Mouse (Mus musculus): ENCODE data around the gene Commd1. TPM values are rescaled to one million over a fixed set of nuclear protein-coding genes. Genes with fewer than 3 reads are reported as not detected.

Commd1 gene
- polyA plus RNA-seq, 1 experiment from 2014 or later: 127 TPM

DNA sequence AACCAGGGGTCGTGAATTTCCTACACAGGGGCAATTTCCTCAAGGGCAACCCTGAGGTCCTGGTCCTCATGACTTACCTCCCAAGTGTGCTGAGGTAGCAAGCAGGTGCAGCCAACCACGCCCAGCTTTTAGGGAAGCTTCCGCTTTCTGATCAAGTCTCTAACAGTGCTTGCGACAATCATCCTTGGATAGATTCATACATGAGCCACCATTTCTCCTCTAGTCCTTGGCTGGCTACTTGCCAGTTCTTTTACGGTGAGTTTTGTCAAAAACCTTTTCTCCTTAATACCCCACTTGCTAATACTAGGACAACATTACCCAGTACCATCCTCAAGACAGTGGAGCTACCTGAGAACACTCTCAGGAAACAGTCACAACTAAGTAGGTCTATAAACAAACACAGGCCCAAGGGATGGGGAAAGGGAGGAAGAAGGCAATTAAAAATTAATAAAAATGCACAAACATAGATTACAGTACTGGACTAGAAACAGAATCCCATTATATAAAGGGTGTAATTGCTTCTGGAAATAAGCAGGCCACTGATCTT lies 133.5 kb downstream of the Commd1 start:
- ChIA-PET CTCF (interaction anchor here (1.1 kb wide), 1 partner anchor 12 kb away, joined by 3 read pairs; the partner anchor contains the start of gene B3gnt2), POLR2A (interaction anchor here (1.3 to 1.7 kb wide), 2 partner anchors 10 to 17 kb away, joined by 4 to 5 read pairs; no protein-coding TSS in a partner anchor)
- in situ Hi-C loops (cut with MboI; ENCODE audit: low pct_unique_long_range_greater_than_20kb): no loop called here
- no peaks in the 10 kb centered on the region for H3K27me3 ChIP-seq
- TF ChIP-seq CTCF (IDR thresholded peaks at IDR 0.05): no peak
- DNase-seq (ENCODE audit: low read depth, low spot score) (no peak), ATAC-seq (no peak)

DNA sequence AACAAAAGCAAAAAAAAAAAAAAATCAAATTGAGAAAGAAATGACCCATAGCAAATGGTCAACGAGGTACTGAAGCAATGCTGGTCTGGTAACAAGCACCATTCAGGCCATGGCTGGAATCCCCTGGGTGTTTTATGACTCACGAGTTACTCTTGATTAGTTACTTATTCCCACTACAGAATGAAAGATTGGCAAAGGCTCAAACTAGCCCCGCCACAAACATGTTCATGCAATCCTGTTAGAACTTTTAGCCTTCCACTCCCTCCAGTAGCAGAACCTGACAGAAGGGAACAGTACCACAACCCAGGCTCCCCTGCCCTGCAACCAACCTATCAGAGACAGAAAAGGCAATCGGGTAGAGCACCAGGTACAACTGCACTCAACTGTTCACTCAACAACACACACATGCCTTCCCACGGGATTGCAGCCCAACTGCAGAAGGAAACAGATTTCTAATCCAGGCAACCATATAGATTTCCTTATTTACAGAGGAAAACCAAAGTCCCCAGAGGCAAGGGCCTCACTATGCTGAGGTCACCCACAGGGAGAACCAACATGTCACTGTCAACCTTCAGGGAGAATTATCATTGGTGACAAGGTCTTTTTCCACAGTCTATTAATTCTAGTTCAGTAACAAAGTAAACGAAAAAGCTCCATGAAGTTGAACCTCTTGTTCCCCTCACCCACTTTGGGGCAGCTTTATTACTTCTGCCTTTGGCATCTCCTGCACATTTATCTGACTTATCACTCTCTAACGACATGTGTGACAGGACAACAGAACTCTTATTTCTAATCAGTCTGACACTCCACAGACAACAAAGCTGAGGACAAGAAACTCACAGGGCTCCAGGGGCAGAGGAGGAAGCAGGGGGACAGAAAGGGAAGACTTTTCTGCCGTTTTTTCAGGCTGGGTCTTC lies 134.2 kb downstream of the Commd1 start:
- ATAC-seq (peak; percentile 81), DNase-seq (ENCODE audit: low read depth, low spot score) (peak; percentile 85)
- no peaks in the 10 kb centered on the region for H3K27me3 ChIP-seq
- in situ Hi-C loops (cut with MboI; ENCODE audit: low pct_unique_long_range_greater_than_20kb): no loop called here
- TF ChIP-seq CTCF (IDR thresholded peaks at IDR 0.05): no peak
- POLR2A ChIA-PET: interaction anchor here (1.3 to 1.7 kb wide), 2 partner anchors 10 to 17 kb away, joined by 4 to 5 read pairs; no protein-coding TSS in a partner anchor
- CTCF ChIA-PET: interaction anchor here (1.1 to 1.4 kb wide), 2 partner anchors 12 to 110 kb away, joined by 3 read pairs; partner anchors contain the start of gene B3gnt2

DNA sequence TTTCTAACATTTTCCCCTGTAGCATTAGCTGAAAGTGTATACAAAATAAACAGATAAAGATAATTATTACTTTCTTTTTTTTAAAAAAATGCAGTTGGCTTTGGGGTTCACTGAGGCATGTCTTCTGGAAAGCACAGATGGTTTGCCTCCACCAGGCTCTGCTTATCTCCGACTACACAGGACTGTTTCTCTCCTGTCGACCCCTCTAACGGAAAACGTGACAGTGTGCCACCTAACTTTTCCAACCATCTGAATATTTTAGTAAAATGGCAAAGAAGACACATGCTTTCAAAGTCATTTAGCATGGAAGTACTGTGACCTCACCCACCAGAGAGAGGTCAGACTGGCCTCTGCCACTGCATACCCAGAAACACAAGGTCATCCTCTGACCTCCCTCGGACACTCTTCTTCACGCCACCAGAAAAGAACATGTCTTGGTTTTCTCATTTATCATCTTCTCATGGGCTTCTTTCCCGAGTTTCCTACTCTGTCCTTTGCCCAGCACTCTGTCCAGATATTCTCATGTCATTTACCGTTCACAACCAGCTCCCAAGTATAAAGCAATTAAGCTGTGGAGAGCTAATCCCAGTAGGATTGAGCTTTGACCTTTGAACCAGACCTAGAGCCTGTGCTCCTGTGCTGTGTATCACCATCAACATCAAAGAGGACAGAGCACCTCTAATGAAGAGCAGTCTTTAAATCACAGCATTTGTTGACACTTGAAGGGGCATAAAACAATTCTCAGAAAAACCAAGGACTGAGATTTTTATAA lies 135.0 kb downstream of the Commd1 start:
- POLR2A ChIA-PET: interaction anchor here (1.1 kb wide), 1 partner anchor 11 kb away, joined by 3 read pairs; no protein-coding TSS in a partner anchor
- no peaks in the 10 kb centered on the region for H3K27me3 ChIP-seq
- DNase-seq (ENCODE audit: low read depth, low spot score) (no peak), ATAC-seq (no peak)
- TF ChIP-seq CTCF (IDR thresholded peaks at IDR 0.05): no peak
- CTCF ChIA-PET: interaction anchor here (1.4 to 2.3 kb wide), 3 partner anchors 11 to 110 kb away, joined by 3 to 6 read pairs (median 4); no protein-coding TSS in a partner anchor
- in situ Hi-C loops (cut with MboI; ENCODE audit: low pct_unique_long_range_greater_than_20kb): no loop called here

Other genes starting within 250 kb of the Commd1 start
- 20.3 TPM for gene B3gnt2, start 121.4 kb downstream of the Commd1 start, polyA plus RNA-seq (2021)
- gene Zrsr1, start 10.4 kb downstream of the Commd1 start, polyA plus RNA-seq (2021): 23.6 TPM
- 14.7 TPM for gene Gm28048, start 292 bp downstream of the Commd1 start, polyA plus RNA-seq (2021)
- 260 TPM for gene Cct4, start 8.1 kb upstream of the Commd1 start, polyA plus RNA-seq (2021)
- gene Fam161a, start 25.1 kb upstream of the Commd1 start, polyA plus RNA-seq (2021): 3.0 TPM